Mouse (Mus musculus) stomach, embryonic 15.5 days (tissue): Measurements from ENCODE around the gene Gab2. TPM values are rescaled to one million over a fixed set of nuclear protein-coding genes. Genes with fewer than 3 reads are reported as not detected.

Experiments
- ATAC-seq: fragments of 200-750 bp; cut with Nextera tagmentation; 2 replicates; pipeline ENCODE4 v1.8.0; 2017; ENCODE audit warnings: low read depth, moderate number of reproducible peaks, moderate TSS enrichment; ENCODE audit not compliant: insufficient read depth, low FRiP score
- H3K27ac ChIP-seq: fragments of 300-500 bp; sonication (generic); 2 replicates; pipeline ENCODE4 v1.5.1; 2015; ENCODE audit warnings: mild to moderate bottlenecking, inconsistent platforms
- H3K27me3 ChIP-seq: fragments of 300-500 bp; sonication (generic); replicated peaks from 2 replicates; pipeline ENCODE4 v1.6.1; 2015; ENCODE audit warnings: inconsistent platforms
- H3K36me3 ChIP-seq: fragments of 300-500 bp; sonication (generic); 2 replicates; pipeline ENCODE4 v1.6.1; 2015; ENCODE audit warnings: inconsistent platforms
- H3K4me1 ChIP-seq: fragments of 300-500 bp; sonication (generic); 2 replicates; pipeline ENCODE4 v1.6.1; 2015; ENCODE audit warnings: inconsistent platforms
- H3K4me2 ChIP-seq: fragments of 300-500 bp; sonication (generic); 2 replicates; pipeline ENCODE4 v1.6.1; 2015; ENCODE audit warnings: mild to moderate bottlenecking, inconsistent platforms
- H3K4me3 ChIP-seq: fragments of 300-500 bp; sonication (generic); replicated peaks from 2 replicates; pipeline ENCODE4 v1.5.1; 2015; ENCODE audit warnings: inconsistent platforms
- H3K9ac ChIP-seq: fragments of 300-500 bp; sonication (generic); 2 replicates; pipeline ENCODE4 v1.6.1; 2015; ENCODE audit warnings: inconsistent platforms
- H3K9me3 ChIP-seq: fragments of 300-500 bp; sonication (generic); 2 replicates; pipeline ENCODE4 v1.6.1; 2016; ENCODE audit warnings: inconsistent platforms
- WGBS: fragments of 180-500 bp; shearing (Covaris S2); methylation state at CpG from one replicate; pipeline ENCODE4 v1.1.7; 2015; 5-methylcytosine and 5-hydroxymethylcytosine counted together
- polyA plus RNA-seq: library from polyadenylated mRNA; unstranded; fragments of >200 nt; fragmentation: Nextera tagmentation; extraction: Ambion mirVana; gene quantifications from 2 replicates; pipeline ENCODE4 v1.2.1, GENCODE M21; 2015

Gab2 gene
- polyA plus RNA-seq, 1 experiment from 2014 or later: 7.5 TPM

- H3K27me3 ChIP-seq: peaks cover 30% of the 10 kb centered on the region
- H3K4me1 ChIP-seq: peaks cover 17% of the 10 kb centered on the region; the same call in 1 of the 2 replicates
- WGBS: 94% methylated on average over 4 of the region's 4 CpGs
- ATAC-seq: no peak
- no peaks in the 10 kb centered on the region for H3K9me3 ChIP-seq
- no peaks in the 10 kb centered on the region for H3K36me3 ChIP-seq
- H3K4me2 ChIP-seq: no peak overlapping the region
- no peak overlapping the region for H3K27ac ChIP-seq
- H3K4me3 ChIP-seq: no peak overlapping the region
- no peak overlapping the region for H3K9ac ChIP-seq
Measured at GRCm38 (mm10) chr7:97327376-97327775, 246.0 kb downstream of the Gab2 start.

GRCm38 (mm10) chr7:97328891-97329588, 247.7 kb downstream of the Gab2 start:
- Histone ChIP-seq H3K9me3 (no peaks in the 10 kb centered on the region), H3K4me2 (no peak overlapping the region), H3K4me1 (peaks cover 17% of the 10 kb centered on the region; the same call in 1 of the 2 replicates), H3K36me3 (no peaks in the 10 kb centered on the region), H3K9ac (no peak overlapping the region), H3K27me3 (peaks cover 29% of the 10 kb centered on the region), H3K27ac (no peak overlapping the region), H3K4me3 (no peak overlapping the region)
- ATAC-seq: no peak
- 66% methylated on average over 13 of the region's 13 CpGs for WGBS

- Histone ChIP-seq H3K36me3 (no peaks in the 10 kb centered on the region), H3K27me3 (peaks cover 23% of the 10 kb centered on the region), H3K9ac (no peak overlapping the region), H3K4me1 (peaks cover 17% of the 10 kb centered on the region; the same call in 1 of the 2 replicates), H3K9me3 (no peaks in the 10 kb centered on the region), H3K27ac (no peak overlapping the region), H3K4me2 (no peak overlapping the region), H3K4me3 (no peak overlapping the region)
- ATAC-seq: no peak
- WGBS: 88% methylated on average over 3 of the region's 3 CpGs
Measured at GRCm38 (mm10) chr7:97329676-97330075, 248.3 kb downstream of the Gab2 start.

GRCm38 (mm10) chr7:97330931-97331645, 249.7 kb downstream of the Gab2 start:
- Histone ChIP-seq H3K9me3 (no peaks in the 10 kb centered on the region), H3K4me2 (peak overlapping the region; percentile 87), H3K27me3 (peaks cover 9% of the 10 kb centered on the region), H3K4me1 (peaks cover 10% of the 10 kb centered on the region; the same call in 1 of the 2 replicates), H3K9ac (peak overlapping the region; percentile 54; the same call in 1 of the 2 replicates), H3K36me3 (no peaks in the 10 kb centered on the region), H3K27ac (no peak overlapping the region), H3K4me3 (peak overlapping the region; percentile 90)
- no peak for ATAC-seq
- 58% methylated on average over 11 of the region's 11 CpGs for WGBS

GRCm38 (mm10) chr7:97331726-97332666, 250.6 kb downstream of the Gab2 start, which contains the start of the genes Usp35 and Kctd21:
Gene Usp35, minus strand, starts transcription at chr7:97332020.
Gene Kctd21, plus strand, starts transcription at chr7:97332327.
- peak; percentile 98 for ATAC-seq
- 1% methylated on average over 68 of the region's 68 CpGs for WGBS
- Histone ChIP-seq H3K9me3 (no peaks in the 10 kb centered on the region), H3K27ac (no peak within 1 kb of the TSS), H3K27me3 (no peaks in the 10 kb centered on the region), H3K4me2 (peak within 1 kb of the TSS; percentile 87), H3K36me3 (no peaks in the 10 kb centered on the region), H3K4me1 (peaks cover 10% of the 10 kb centered on the region; the same call in 1 of the 2 replicates), H3K9ac (peak within 1 kb of the TSS; percentile 61), H3K4me3 (peak within 1 kb of the TSS; percentile 90)

- no peaks in the 10 kb centered on the region for H3K9me3 ChIP-seq
- no peak overlapping the region for H3K27ac ChIP-seq
- WGBS: 3% methylated on average over 9 of the region's 9 CpGs
- peak overlapping the region; percentile 61; the same call in 1 of the 2 replicates for H3K9ac ChIP-seq
- H3K27me3 ChIP-seq: no peaks in the 10 kb centered on the region
- peak overlapping the region; percentile 87 for H3K4me2 ChIP-seq
- peak overlapping the region; percentile 90 for H3K4me3 ChIP-seq
- no peaks in the 10 kb centered on the region for H3K36me3 ChIP-seq
- no peak; the same call in none of the 2 replicates for ATAC-seq
- peaks cover 10% of the 10 kb centered on the region; the same call in 1 of the 2 replicates for H3K4me1 ChIP-seq
Measured at GRCm38 (mm10) chr7:97332667-97333041, 251.3 kb downstream of the Gab2 start.

- no peak overlapping the region for H3K9ac ChIP-seq
Measured at GRCm38 (mm10) chr7:97333113-97333898, 251.9 kb downstream of the Gab2 start.

GRCm38 (mm10) chr7:97334406-97334805, 253.0 kb downstream of the Gab2 start:
- no peak overlapping the region for H3K9ac ChIP-seq
- H3K36me3 ChIP-seq: no peaks in the 10 kb centered on the region
- H3K4me1 ChIP-seq: peaks cover 4% of the 10 kb centered on the region; the same call in 1 of the 2 replicates
- no peak overlapping the region for H3K27ac ChIP-seq
- no peaks in the 10 kb centered on the region for H3K9me3 ChIP-seq
- H3K4me2 ChIP-seq: no peak overlapping the region
- no peak for ATAC-seq
- H3K4me3 ChIP-seq: no peak overlapping the region
- 87% methylated on average over 2 of the region's 2 CpGs for WGBS
- no peaks in the 10 kb centered on the region for H3K27me3 ChIP-seq

More at GRCm38 (mm10) chr7:97333113-97333898, 251.9 kb downstream of the Gab2 start:
- WGBS: 80% methylated on average over 6 of the region's 6 CpGs
- Histone ChIP-seq H3K36me3 (no peaks in the 10 kb centered on the region), H3K9me3 (no peaks in the 10 kb centered on the region), H3K4me1 (peaks cover 10% of the 10 kb centered on the region; the same call in 1 of the 2 replicates), H3K4me3 (peak overlapping the region; percentile 90; the same call in 1 of the 2 replicates), H3K27ac (no peak overlapping the region), H3K4me2 (peak overlapping the region; percentile 87), H3K27me3 (no peaks in the 10 kb centered on the region)
- ATAC-seq: no peak

GRCm38 (mm10) chr7:97336678-97337077, 255.3 kb downstream of the Gab2 start:
- H3K9me3 ChIP-seq: no peaks in the 10 kb centered on the region
- no peaks in the 10 kb centered on the region for H3K36me3 ChIP-seq
- H3K27ac ChIP-seq: no peak overlapping the region
- ATAC-seq: no peak
- H3K4me2 ChIP-seq: no peak overlapping the region
- WGBS: 86% methylated on average over 1 of the region's 1 CpGs
- H3K4me3 ChIP-seq: no peak overlapping the region
- 0 out of 2 replicates have a peak, but pooled peaks cover 6% of the 10 kb centered on the region for H3K4me1 ChIP-seq
- no peaks in the 10 kb centered on the region for H3K27me3 ChIP-seq
- H3K9ac ChIP-seq: no peak overlapping the region

- WGBS: 62% methylated on average over 4 of the region's 4 CpGs
- Histone ChIP-seq H3K27ac (peak overlapping the region; percentile 26; the same call in 1 of the 2 replicates), H3K36me3 (no peaks in the 10 kb centered on the region), H3K9me3 (no peaks in the 10 kb centered on the region), H3K4me3 (no peak overlapping the region), H3K9ac (no peak overlapping the region), H3K27me3 (no peaks in the 10 kb centered on the region), H3K4me2 (no peak overlapping the region), H3K4me1 (0 out of 2 replicates have a peak, but pooled peaks cover 6% of the 10 kb centered on the region)
- ATAC-seq: no peak
Measured at GRCm38 (mm10) chr7:97338593-97338992, 257.2 kb downstream of the Gab2 start.
